Mouse (Mus musculus): ENCODE data around the gene Rgs9.
"Not testable (repeated sequence)": the region's sequence is repeated elsewhere in the genome, so short reads cannot be mapped to it uniquely, and the experiment has no call there.

Rgs9 gene

GRCm38 (mm10) chr11:109297710-109298375 is at the start of gene Rgs9:
Gene Rgs9, minus strand, starts transcription at chr11:109298129.
- peak; percentile 95 for DNase-seq

- DNase-seq, result peak; percentile 97
Measured at GRCm38 (mm10) chr11:109347242-109347959, 49.5 kb upstream of the Rgs9 start.

GRCm38 (mm10) chr11:109343991-109344599 is 46.2 kb upstream of the Rgs9 start:
- peak; percentile 85 for DNase-seq

GRCm38 (mm10) chr11:109343558-109343957 is 45.6 kb upstream of the Rgs9 start:
- DNase-seq, result no peak

GRCm38 (mm10) chr11:109342666-109343065 is 44.7 kb upstream of the Rgs9 start:
- not testable (repeated sequence) for DNase-seq

- DNase-seq, result no peak
Measured at GRCm38 (mm10) chr11:109340541-109340940, 42.6 kb upstream of the Rgs9 start.

GRCm38 (mm10) chr11:109339155-109339938 is 41.4 kb upstream of the Rgs9 start:
- no peak for DNase-seq

GRCm38 (mm10) chr11:109335890-109336289 is 38.0 kb upstream of the Rgs9 start:
- DNase-seq, result no peak

DNA sequence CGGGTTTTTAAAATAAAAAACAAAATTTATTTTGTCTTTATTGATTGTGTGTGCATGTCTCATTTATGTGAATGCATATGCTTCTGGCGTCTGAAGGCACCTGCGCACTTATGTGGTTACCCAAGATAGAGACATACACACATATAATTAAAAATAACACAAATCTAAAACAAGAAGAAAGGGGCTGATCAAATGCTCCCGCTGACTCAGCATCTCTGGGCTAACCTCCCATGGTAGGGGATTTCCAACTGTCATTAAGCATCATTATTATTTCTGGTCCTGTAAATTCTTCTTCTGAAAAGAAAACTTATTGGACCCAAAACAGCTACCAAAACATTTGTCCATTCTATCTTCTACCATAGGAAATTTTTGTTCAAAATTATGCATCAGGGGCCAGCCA is 36.8 kb upstream of the Rgs9 start:
- DNase-seq, result no peak

DNA sequence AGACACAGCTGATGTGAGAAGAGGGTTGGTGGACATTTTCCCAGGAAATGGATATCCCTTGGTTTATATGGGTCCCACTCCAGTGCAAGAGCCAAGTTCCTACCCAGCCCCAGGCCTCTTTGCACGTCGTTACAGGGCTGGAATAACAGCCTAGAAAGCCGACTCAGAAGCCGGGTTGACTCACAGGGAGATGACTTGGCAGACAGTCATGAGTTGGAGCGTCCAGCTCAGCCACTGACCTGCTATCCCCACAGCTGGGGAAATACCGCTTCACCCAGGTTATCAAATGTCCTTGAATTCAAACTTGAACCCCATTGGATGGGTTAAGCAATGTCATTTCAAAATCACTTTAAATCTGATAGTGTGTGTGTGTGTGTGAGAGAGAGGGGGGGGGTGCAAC is 34.8 kb upstream of the Rgs9 start:
- DNase-seq, result peak; percentile 35

GRCm38 (mm10) chr11:109331424-109331824 is 33.5 kb upstream of the Rgs9 start:
- peak; percentile 97 for DNase-seq

GRCm38 (mm10) chr11:109330706-109331393 is 32.9 kb upstream of the Rgs9 start:
- DNase-seq, result no peak

GRCm38 (mm10) chr11:109329331-109329730 is 31.4 kb upstream of the Rgs9 start:
- DNase-seq, result no peak

- DNase-seq, result no peak
Measured at GRCm38 (mm10) chr11:109327952-109328351, 30.0 kb upstream of the Rgs9 start.

GRCm38 (mm10) chr11:109327381-109327780 is 29.5 kb upstream of the Rgs9 start:
- no peak for DNase-seq

DNA sequence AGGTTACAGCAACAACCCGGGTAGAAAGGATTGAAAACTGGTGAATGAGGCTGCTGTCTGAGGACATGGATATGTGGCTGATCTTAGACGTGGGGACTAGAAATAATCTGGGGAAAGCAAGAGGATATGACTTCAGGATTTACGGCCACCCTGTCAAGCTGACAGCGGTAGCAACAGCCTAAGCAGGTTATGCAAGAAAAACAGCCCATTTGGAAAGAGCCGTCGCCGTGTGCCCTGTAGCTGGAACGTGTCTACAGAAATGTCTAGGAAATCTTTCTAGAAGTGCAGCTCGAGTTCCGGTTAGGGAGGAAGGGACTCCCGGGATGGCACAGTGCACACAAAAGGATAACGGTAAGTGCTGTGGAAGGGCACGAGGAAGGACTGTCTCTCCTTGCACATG is 28.3 kb upstream of the Rgs9 start:
- DNase-seq, result no peak

DNA sequence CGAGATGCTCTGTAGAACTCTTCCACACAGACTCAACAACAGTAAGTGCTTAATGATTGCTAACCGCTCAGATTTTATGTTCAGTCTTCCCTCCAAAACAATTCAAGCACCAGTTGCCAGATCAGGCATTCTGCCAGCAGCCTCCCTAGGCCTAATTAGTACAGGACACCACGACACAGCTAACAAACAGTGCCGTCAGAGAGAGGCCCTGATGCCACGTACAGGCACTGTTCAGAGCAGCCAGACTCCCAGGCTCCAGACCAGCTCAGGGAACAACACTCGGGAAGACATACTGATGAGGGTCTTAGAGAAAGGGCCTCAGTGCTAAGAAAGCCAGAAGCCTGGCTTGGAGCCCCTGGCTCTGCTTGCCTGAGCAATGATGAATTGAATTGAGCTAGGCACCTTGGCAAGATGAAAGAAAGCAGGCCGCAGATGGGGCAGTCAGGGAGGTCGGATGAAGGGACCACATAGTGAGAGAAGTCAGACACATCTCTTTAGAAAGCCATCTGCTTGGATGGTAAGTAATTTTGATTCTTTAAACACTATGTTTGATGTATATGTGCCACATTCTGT is 22.5 kb upstream of the Rgs9 start:
- peak; percentile 48 for DNase-seq

- DNase-seq, result no peak
Measured at GRCm38 (mm10) chr11:109319946-109320345, 22.0 kb upstream of the Rgs9 start.

GRCm38 (mm10) chr11:109319471-109319870 is 21.5 kb upstream of the Rgs9 start:
- DNase-seq, result no peak

- DNase-seq, result peak; percentile 77
Measured at GRCm38 (mm10) chr11:109316921-109317320, 19.0 kb upstream of the Rgs9 start.

- peak; percentile 85 for DNase-seq
Measured at GRCm38 (mm10) chr11:109311885-109312605, 14.1 kb upstream of the Rgs9 start.

DNA sequence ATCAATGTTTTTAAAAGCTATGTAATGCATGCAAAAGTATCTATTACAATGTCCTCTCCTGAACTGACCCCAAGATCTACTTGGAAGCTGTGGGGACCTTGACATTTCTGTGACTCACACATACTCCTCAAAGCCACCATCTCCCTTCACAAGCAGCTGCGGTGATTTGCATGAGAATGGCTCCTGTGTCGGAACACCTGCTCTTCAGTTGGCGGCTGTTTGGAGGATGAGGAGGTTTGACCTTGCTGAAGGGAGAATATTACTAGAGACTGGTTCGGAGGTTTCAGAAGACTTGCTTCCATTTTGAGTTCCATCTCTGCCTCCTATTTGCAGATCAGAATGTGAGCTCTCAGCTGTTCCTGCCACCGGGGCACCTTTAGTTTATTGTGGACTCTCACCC is 7.8 kb upstream of the Rgs9 start:
- DNase-seq, result no peak
